Mouse (Mus musculus) thymus, adult 2 months (tissue): Measurements from ENCODE around the gene Mindy4. TPM values are rescaled to one million over a fixed set of nuclear protein-coding genes. Genes with fewer than 3 reads are reported as not detected.

ENCODE experiments used
- DNase-seq: peaks from one replicate; pipeline ENCODE4 v3.0.0; 2021
- H3K27ac ChIP-seq: fragments of 200-500 bp; 2 replicates; pipeline ENCODE4 v1.5.1; 2012; ENCODE audit warnings: low read length, control low read depth; ENCODE audit not compliant: control insufficient read depth, insufficient read depth
- H3K27me3 ChIP-seq: fragments of 200-500 bp; 2 replicates; pipeline ENCODE4 v1.6.1; 2012; ENCODE audit warnings: mild to moderate bottlenecking, low read length, moderate library complexity, mixed read lengths; ENCODE audit not compliant: control insufficient read depth, insufficient read depth
- H3K36me3 ChIP-seq: fragments of 200-500 bp; 2 replicates; pipeline ENCODE4 v1.6.1; 2012; ENCODE audit warnings: mild to moderate bottlenecking, low read length, moderate library complexity; ENCODE audit not compliant: control insufficient read depth, insufficient read depth
- H3K4me1 ChIP-seq: fragments of 200-500 bp; replicated peaks from 2 replicates; pipeline ENCODE4 v1.6.1; 2012; ENCODE audit warnings: low read length; ENCODE audit not compliant: control insufficient read depth, insufficient read depth
- H3K4me3 ChIP-seq: fragments of 200-500 bp; 2 replicates; pipeline ENCODE4 v1.5.1; 2012; ENCODE audit warnings: mild to moderate bottlenecking, low read length, control low read depth, moderate library complexity; ENCODE audit not compliant: control insufficient read depth, insufficient read depth
- CTCF ChIP-seq: fragments of 200-500 bp; IDR thresholded peaks from 2 replicates; pipeline ENCODE4 v1.5.1; 2012; ENCODE audit warnings: mild to moderate bottlenecking, control low read depth, low read length, moderate library complexity, borderline replicate concordance; ENCODE audit not compliant: control insufficient read depth, poor library complexity, insufficient read depth; ENCODE audit errors: extremely low read depth
- POLR2A ChIP-seq: fragments of 200-500 bp; IDR thresholded peaks from 2 replicates; pipeline ENCODE4 v1.6.1; 2012; ENCODE audit warnings: mild to moderate bottlenecking, low read length, control low read depth, moderate library complexity; ENCODE audit not compliant: control insufficient read depth, poor library complexity, insufficient read depth; ENCODE audit errors: extremely low read depth
- WGBS: fragments of 180-500 bp; shearing (Covaris S2); methylation state at CpG from one replicate; pipeline ENCODE4 v1.1.7; 2018; 5-methylcytosine and 5-hydroxymethylcytosine counted together
- polyA plus RNA-seq: library from polyadenylated mRNA; depleted of rRNA; stranded (reverse); fragments of >200 nt; gene quantifications from 2 replicates; pipeline ENCODE4 v1.2.3, GENCODE M21; 2012; rRNA removed

Gene Mindy4
- polyA plus RNA-seq, 1 experiment = 9.2 TPM

DNA sequence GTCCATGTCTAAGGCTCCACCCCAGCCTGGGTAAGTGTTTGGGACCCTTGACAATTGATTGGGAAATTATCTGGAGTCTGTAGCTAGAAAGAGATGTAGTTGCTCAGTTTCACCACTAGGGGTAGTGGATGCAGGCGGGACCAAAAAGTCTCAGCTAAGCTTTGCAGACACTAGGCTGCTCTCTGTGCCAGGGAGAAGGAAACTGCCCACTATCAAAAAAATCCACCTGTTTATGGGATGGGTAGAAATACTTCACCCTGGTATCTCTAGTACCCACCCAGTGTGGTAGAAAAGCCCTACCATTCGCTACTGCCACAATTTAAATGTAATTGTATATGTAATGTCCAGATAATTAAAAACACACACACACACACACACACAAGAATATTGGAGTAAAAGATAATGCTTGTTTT, 155.6 kb downstream of the Mindy4 start:
- H3K36me3 ChIP-seq = no peaks in the 10 kb centered on the region
- H3K4me1 ChIP-seq = no peaks in the 10 kb centered on the region
- H3K4me3 ChIP-seq = no peak overlapping the region
- DNase-seq = peak; percentile 14
- H3K27me3 ChIP-seq = no peaks in the 10 kb centered on the region
- 42% methylated on average over 2 of the region's 2 CpGs for WGBS
- no peak overlapping the region for H3K27ac ChIP-seq
- TF ChIP-seq POLR2A (no peak), CTCF (no peak)

DNA sequence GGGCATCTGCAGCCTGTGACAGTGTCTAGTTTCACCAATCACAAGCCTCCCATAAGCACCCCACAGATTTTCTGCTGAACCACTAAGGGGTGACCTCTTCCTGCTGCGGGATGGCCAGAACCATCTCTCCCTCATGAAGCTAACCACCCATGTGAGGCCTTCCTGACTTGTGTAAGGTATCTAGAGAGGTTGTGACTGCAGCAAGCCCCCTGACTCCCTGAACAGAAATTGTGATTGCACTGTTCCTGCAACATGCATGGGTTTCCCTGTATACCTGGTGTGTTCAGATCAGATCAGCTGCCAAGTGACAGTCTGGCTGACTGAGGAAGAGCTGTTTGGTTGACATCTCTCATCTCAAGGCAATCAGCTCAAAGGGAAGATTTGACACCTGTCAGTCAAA, 159.5 kb downstream of the Mindy4 start:
- DNase-seq = no peak
- TF ChIP-seq POLR2A (no peak), CTCF (no peak)
- no peaks in the 10 kb centered on the region for H3K36me3 ChIP-seq
- H3K27ac ChIP-seq = no peak overlapping the region
- WGBS = 65% methylated on average over 1 of the region's 1 CpGs
- no peaks in the 10 kb centered on the region for H3K4me1 ChIP-seq
- no peaks in the 10 kb centered on the region for H3K27me3 ChIP-seq
- no peak overlapping the region for H3K4me3 ChIP-seq

DNA sequence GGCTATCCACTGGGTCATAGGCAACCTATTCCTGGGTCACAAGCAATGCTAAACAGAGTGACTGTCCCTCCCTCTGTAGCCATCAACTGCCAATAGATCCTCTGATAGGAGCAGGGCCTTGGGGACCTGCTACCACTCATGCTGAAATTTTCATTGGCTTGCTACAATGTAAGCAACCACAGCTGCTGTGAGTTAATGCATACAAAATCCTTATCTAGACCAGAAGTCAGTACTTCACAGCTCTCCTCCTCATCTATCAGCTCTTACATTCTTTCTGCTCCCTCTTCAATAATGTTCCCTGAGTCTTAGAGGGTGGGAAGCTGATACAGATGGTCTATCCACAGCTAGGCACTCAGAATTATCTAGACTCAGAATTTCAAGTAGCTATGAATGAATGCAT, 163.9 kb downstream of the Mindy4 start:
- Histone ChIP-seq H3K27ac (no peak overlapping the region), H3K27me3 (no peaks in the 10 kb centered on the region), H3K4me1 (no peaks in the 10 kb centered on the region), H3K4me3 (no peak overlapping the region), H3K36me3 (no peaks in the 10 kb centered on the region)
- TF ChIP-seq CTCF = no peak
- TF ChIP-seq POLR2A = no peak
- DNase-seq = no peak

Other genes with a start within 250 kb of the Mindy4 start
- gene Nod1, start 230.8 kb upstream of the Mindy4 start, polyA plus RNA-seq = 13.5 and 18.3 TPM in 2 replicates
- gene Ggct, start 210.4 kb upstream of the Mindy4 start, polyA plus RNA-seq = 1.2 and 1.8 TPM in 2 replicates
- gene Gars, start 165.4 kb upstream of the Mindy4 start, polyA plus RNA-seq = 40.1 and 44.9 TPM in 2 replicates
- 0.36 and 3.1 TPM in 2 replicates for gene Crhr2, start 70.4 kb upstream of the Mindy4 start, polyA plus RNA-seq
- gene Inmt, start 28.3 kb upstream of the Mindy4 start, polyA plus RNA-seq = 3.3 and 20.8 TPM in 2 replicates
- 77.6 and 119 TPM in 2 replicates for gene Aqp1, start 133.0 kb downstream of the Mindy4 start, polyA plus RNA-seq
- gene Ghrhr, start 172.9 kb downstream of the Mindy4 start, polyA plus RNA-seq = 0.32 and 0.74 TPM in 2 replicates
- gene Adcyap1r1, start 248.6 kb downstream of the Mindy4 start, polyA plus RNA-seq = 1.1 and 1.8 TPM in 2 replicates